Mouse (Mus musculus): ENCODE data around the gene Aqp6. TPM values are rescaled to one million over a fixed set of nuclear protein-coding genes. Genes with fewer than 3 reads are reported as not detected.

Aqp6 gene
- polyA plus RNA-seq, 1 experiment from 2014 or later, result not detected

DNA sequence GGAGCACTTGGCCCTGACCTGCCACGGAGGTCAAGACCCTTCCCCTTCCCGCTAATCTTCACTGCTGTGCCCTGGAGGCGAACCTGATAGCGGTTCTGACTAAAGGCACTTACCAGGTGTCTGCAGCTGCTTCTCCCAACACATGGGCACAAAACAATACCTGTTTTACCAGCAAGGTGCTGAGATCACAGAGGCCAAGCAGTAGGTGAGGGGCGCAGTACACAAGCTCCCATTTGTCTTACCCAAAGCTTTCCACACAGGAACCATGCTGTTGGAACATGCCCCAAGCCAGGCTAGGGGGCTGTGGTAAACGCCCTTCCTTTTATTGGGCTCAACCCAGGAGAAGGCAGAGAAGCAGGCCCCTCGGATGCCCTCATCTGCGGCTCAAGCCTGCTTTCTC lies 3.6 kb upstream of the Aqp6 start:
- H3K27ac ChIP-seq (ENCODE audit: low read depth), result no peak overlapping the region
- H3K9me3 ChIP-seq (ENCODE audit: low read depth, low read length), result no peaks in the 10 kb centered on the region
- H3K4me1 ChIP-seq (ENCODE audit: insufficient read depth), result no peaks in the 10 kb centered on the region
- DNase-seq (no peak), ATAC-seq (ENCODE audit: insufficient read depth) (no peak)
- WGBS, result 51% methylated on average over 8 of the region's 8 CpGs
- no peak overlapping the region for H3K4me2 ChIP-seq
- no peak overlapping the region for H3K4me3 ChIP-seq (ENCODE audit: low read depth, low read length)
- TF ChIP-seq CTCF (IDR thresholded peaks at IDR 0.05; ENCODE audit: low read depth), result no peak
- no peak overlapping the region for H3K9ac ChIP-seq
- no peaks in the 10 kb centered on the region for H3K36me3 ChIP-seq (ENCODE audit: insufficient read depth)
- peaks cover 35% of the 10 kb centered on the region for H3K27me3 ChIP-seq (ENCODE audit: insufficient read depth, low read length)

DNA sequence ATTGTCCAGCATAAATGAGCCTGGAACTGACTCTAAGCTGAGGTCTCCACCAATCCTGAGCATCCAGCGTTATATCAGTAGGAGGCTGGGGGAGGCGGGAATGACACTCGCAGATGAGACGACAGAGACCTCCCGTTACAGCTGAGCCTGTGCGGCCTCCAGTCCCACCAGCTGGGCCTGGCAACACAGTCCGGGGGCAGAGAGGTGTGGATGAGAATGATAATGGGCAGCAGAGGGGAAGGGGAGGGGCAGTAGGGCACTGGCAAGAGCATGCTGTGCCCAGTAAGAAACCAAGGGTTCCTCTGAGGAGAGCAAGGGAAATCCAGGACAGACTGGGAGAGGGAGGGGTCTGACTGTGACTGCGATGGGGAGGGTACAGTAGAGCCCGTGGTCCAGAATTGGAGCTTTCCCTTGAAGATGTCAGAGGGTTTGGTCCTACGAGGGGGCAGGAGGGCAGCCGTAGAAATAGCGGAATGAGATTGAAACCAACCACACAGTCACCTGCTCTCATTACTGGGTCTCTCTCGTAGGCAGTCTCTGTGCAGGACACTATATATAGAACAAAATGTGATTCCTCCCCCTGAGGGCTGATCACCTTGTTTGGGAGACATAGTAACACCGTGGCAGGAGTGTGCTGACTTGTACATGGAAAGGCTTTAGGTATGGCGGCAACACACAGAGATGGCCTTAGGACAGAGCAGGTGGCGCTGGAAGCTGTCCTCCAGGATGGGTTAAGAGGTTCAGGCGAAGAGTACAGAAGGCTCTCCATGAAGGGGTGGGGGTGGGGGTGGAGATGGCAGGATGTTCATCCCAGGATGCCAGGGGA lies 1.7 kb upstream of the Aqp6 start:
- no peak overlapping the region for H3K4me3 ChIP-seq (ENCODE audit: low read depth, low read length)
- no peak overlapping the region for H3K4me2 ChIP-seq
- no peaks in the 10 kb centered on the region for H3K4me1 ChIP-seq (ENCODE audit: insufficient read depth)
- WGBS, result 49% methylated on average over 17 of the region's 17 CpGs
- no peaks in the 10 kb centered on the region for H3K9me3 ChIP-seq (ENCODE audit: low read depth, low read length)
- no peak overlapping the region for H3K9ac ChIP-seq
- no peaks in the 10 kb centered on the region for H3K36me3 ChIP-seq (ENCODE audit: insufficient read depth)
- peaks cover 18% of the 10 kb centered on the region for H3K27me3 ChIP-seq (ENCODE audit: insufficient read depth, low read length)
- no peak overlapping the region for H3K27ac ChIP-seq (ENCODE audit: low read depth)
- TF ChIP-seq CTCF (IDR thresholded peaks at IDR 0.05; ENCODE audit: low read depth), result no peak
- ATAC-seq (ENCODE audit: insufficient read depth) (no peak), DNase-seq (no peak)

DNA sequence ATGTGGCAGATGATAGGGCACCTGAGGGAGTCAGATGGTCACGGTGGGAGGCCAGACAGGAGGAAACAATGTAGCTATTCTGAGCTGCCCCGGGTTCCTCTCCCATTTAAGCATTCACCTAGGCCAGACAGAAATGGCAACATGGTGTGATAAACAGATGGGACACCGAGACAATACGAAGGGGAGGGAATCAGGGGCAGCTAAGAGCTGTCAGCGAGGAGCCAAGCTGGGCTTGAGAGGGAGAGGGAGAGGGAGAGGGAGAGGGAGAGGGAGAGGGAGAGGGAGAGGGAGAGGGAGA lies 572 bp downstream of the Aqp6 start:
- Histone ChIP-seq H3K4me1 (ENCODE audit: insufficient read depth) (no peaks in the 10 kb centered on the region), H3K9ac (no peak overlapping the region), H3K9me3 (ENCODE audit: low read depth, low read length) (no peaks in the 10 kb centered on the region), H3K36me3 (ENCODE audit: insufficient read depth) (no peaks in the 10 kb centered on the region), H3K4me2 (no peak overlapping the region), H3K4me3 (ENCODE audit: low read depth, low read length) (no peak overlapping the region), H3K27ac (ENCODE audit: low read depth) (no peak overlapping the region), H3K27me3 (ENCODE audit: insufficient read depth, low read length) (peaks cover 11% of the 10 kb centered on the region)
- 25% methylated on average over 5 of the region's 5 CpGs for WGBS
- no peak for TF ChIP-seq CTCF (IDR thresholded peaks at IDR 0.05; ENCODE audit: low read depth)
- ATAC-seq (ENCODE audit: insufficient read depth) (no peak), DNase-seq (no peak)

- 72% methylated on average over 17 of the region's 17 CpGs for WGBS
- ATAC-seq (ENCODE audit: insufficient read depth) (no peak), DNase-seq (no peak)
These were observed 1.1 kb downstream of the Aqp6 start for GRCm38 (mm10) chr15:99602206-99602820.

DNA sequence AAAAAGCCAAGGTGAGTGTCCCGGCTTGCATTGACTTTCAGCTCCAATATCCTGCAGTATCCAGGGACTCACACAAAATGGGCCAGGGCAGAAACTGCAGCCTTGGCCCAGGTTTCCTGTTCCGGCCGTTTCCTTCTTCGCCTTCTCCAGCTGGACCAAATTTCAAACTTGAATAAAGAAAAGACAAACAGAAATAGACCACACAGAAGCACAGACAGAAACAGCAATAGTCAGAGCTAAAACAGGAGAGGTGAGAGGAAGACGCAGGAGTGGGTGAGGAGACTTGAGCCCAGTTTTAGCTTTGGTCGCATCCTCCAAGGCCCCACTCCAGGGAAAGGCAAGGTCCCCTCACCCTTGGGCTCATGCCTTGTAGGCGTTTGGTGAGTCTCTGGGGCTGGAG lies 2.0 kb downstream of the Aqp6 start:
- ATAC-seq (ENCODE audit: insufficient read depth), result no peak
- Histone ChIP-seq H3K9me3 (ENCODE audit: low read depth, low read length) (no peaks in the 10 kb centered on the region), H3K4me2 (no peak overlapping the region), H3K36me3 (ENCODE audit: insufficient read depth) (no peaks in the 10 kb centered on the region), H3K4me3 (ENCODE audit: low read depth, low read length) (no peak overlapping the region), H3K4me1 (ENCODE audit: insufficient read depth) (no peaks in the 10 kb centered on the region), H3K27me3 (ENCODE audit: insufficient read depth, low read length) (peaks cover 11% of the 10 kb centered on the region), H3K9ac (no peak overlapping the region), H3K27ac (ENCODE audit: low read depth) (no peak overlapping the region)
- no peak for DNase-seq
- WGBS, result 66% methylated on average over 7 of the region's 7 CpGs
- no peak for TF ChIP-seq CTCF (IDR thresholded peaks at IDR 0.05; ENCODE audit: low read depth)

More at GRCm38 (mm10) chr15:99602206-99602820, 1.1 kb downstream of the Aqp6 start:
- H3K27me3 ChIP-seq (ENCODE audit: insufficient read depth, low read length), result peaks cover 11% of the 10 kb centered on the region
- H3K9ac ChIP-seq, result no peak overlapping the region
- H3K4me2 ChIP-seq, result no peak overlapping the region
- no peak for TF ChIP-seq CTCF (IDR thresholded peaks at IDR 0.05; ENCODE audit: low read depth)
- no peaks in the 10 kb centered on the region for H3K36me3 ChIP-seq (ENCODE audit: insufficient read depth)
- no peak overlapping the region for H3K4me3 ChIP-seq (ENCODE audit: low read depth, low read length)
- H3K9me3 ChIP-seq (ENCODE audit: low read depth, low read length), result no peaks in the 10 kb centered on the region
- no peak overlapping the region for H3K27ac ChIP-seq (ENCODE audit: low read depth)
- H3K4me1 ChIP-seq (ENCODE audit: insufficient read depth), result no peaks in the 10 kb centered on the region

- Histone ChIP-seq H3K9me3 (ENCODE audit: low read depth, low read length) (no peaks in the 10 kb centered on the region), H3K9ac (no peak overlapping the region), H3K27me3 (ENCODE audit: insufficient read depth, low read length) (peaks cover 6% of the 10 kb centered on the region), H3K27ac (ENCODE audit: low read depth) (no peak overlapping the region), H3K4me1 (ENCODE audit: insufficient read depth) (no peaks in the 10 kb centered on the region), H3K36me3 (ENCODE audit: insufficient read depth) (no peaks in the 10 kb centered on the region), H3K4me2 (no peak overlapping the region), H3K4me3 (ENCODE audit: low read depth, low read length) (no peak overlapping the region)
- no peak for DNase-seq
- ATAC-seq (ENCODE audit: insufficient read depth), result no peak
- WGBS, result 87% methylated on average over 3 of the region's 3 CpGs
- no peak for TF ChIP-seq CTCF (IDR thresholded peaks at IDR 0.05; ENCODE audit: low read depth)
These were observed 4.4 kb downstream of the Aqp6 start for GRCm38 (mm10) chr15:99605595-99605994.

- peaks cover 4% of the 10 kb centered on the region; the same call in 1 of the 2 replicates for H3K27me3 ChIP-seq (ENCODE audit: insufficient read depth, low read length)
- WGBS, result 30% methylated on average over 5 of the region's 5 CpGs
- DNase-seq, result peak; percentile 54
These were observed 5.3 kb downstream of the Aqp6 start for GRCm38 (mm10) chr15:99606515-99606914.

More at GRCm38 (mm10) chr15:99606515-99606914, 5.3 kb downstream of the Aqp6 start:
- no peak overlapping the region for H3K27ac ChIP-seq (ENCODE audit: low read depth)
- no peak overlapping the region for H3K4me3 ChIP-seq (ENCODE audit: low read depth, low read length)
- ATAC-seq (ENCODE audit: insufficient read depth), result no peak
- no peaks in the 10 kb centered on the region for H3K36me3 ChIP-seq (ENCODE audit: insufficient read depth)
- no peak overlapping the region for H3K9ac ChIP-seq
- no peak for TF ChIP-seq CTCF (IDR thresholded peaks at IDR 0.05; ENCODE audit: low read depth)
- no peak overlapping the region for H3K4me2 ChIP-seq
- no peaks in the 10 kb centered on the region for H3K9me3 ChIP-seq (ENCODE audit: low read depth, low read length)
- no peaks in the 10 kb centered on the region for H3K4me1 ChIP-seq (ENCODE audit: insufficient read depth)
